Mouse (Mus musculus): ENCODE measurements around the gene Olfr799. TPM values are rescaled to one million over a fixed set of nuclear protein-coding genes. Genes with fewer than 3 reads are reported as not detected.

Gene Olfr799
- not detected for total RNA-seq (2021)
- long read RNA-seq, experiment 1, result 0 reads
- long read RNA-seq, experiment 2, result 0 reads

DNA sequence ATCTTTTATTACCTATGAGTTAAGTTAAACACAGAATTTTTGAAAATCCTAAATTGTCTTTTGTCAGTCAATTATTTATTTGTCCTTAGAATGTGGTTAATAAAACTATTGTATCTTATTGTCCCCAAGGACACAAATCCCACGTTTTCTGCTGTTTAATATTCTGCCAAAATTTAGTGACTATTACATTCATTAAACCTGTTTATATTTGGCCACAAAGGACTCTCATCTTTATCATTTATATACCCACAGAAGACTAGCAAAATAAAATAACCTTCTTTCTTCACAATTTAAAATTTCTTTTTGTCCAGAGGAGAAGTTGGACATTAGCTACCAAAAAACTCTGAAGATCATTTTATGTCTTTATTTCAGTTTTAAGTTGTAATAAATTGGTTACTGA, at the start of gene Olfr799:
Gene Olfr799 (plus strand): TSS at position 301 of the 400 bp plus-strand sequence.
- no peak for TF ChIP-seq CTCF (IDR thresholded peaks at IDR 0.05)
- Histone ChIP-seq H3K4me3 (no peak within 1 kb of the TSS), H3K27ac (no peak within 1 kb of the TSS)
- intact Hi-C loops (cut with DNase I), result no loop called here
- DNase-seq, result no peak

- TF ChIP-seq CTCF (IDR thresholded peaks at IDR 0.05), result no peak
- H3K27ac ChIP-seq, result no peak within 1 kb of the TSS
- DNase-seq, result no peak
- H3K4me3 ChIP-seq, result no peak within 1 kb of the TSS
- intact Hi-C loops (cut with DNase I), result no loop called here
These were observed 24.8 kb upstream of the Olfr799 start, which contains the start of gene Olfr796 for GRCm38 (mm10) chr10:129612470-129612869. TSS of gene Olfr796 (minus strand) at chr10:129612570.

GRCm38 (mm10) chr10:129621724-129622123, 15.6 kb upstream of the Olfr799 start:
- no peak for TF ChIP-seq CTCF (IDR thresholded peaks at IDR 0.05)
- intact Hi-C loops (cut with DNase I), result no loop called here
- Histone ChIP-seq H3K4me3 (no peak overlapping the region), H3K27ac (no peak overlapping the region)
- DNase-seq, result no peak

- no peak for DNase-seq
- H3K4me3 ChIP-seq, result no peak overlapping the region
- intact Hi-C loops (cut with DNase I), result no loop called here
- no peak overlapping the region for H3K27ac ChIP-seq
- TF ChIP-seq CTCF (IDR thresholded peaks at IDR 0.05), result no peak
These were observed 14.0 kb upstream of the Olfr799 start for GRCm38 (mm10) chr10:129623251-129623650.

- no peak within 1 kb of the TSS for H3K4me3 ChIP-seq
- no peak within 1 kb of the TSS for H3K27ac ChIP-seq
- TF ChIP-seq CTCF (IDR thresholded peaks at IDR 0.05), result no peak
- DNase-seq, result no peak
- intact Hi-C loops (cut with DNase I), result no loop called here
These were observed 9.4 kb upstream of the Olfr799 start, which contains the start of gene Olfr798 for GRCm38 (mm10) chr10:129627834-129628233. TSS of gene Olfr798 (minus strand) at chr10:129627934.

DNA sequence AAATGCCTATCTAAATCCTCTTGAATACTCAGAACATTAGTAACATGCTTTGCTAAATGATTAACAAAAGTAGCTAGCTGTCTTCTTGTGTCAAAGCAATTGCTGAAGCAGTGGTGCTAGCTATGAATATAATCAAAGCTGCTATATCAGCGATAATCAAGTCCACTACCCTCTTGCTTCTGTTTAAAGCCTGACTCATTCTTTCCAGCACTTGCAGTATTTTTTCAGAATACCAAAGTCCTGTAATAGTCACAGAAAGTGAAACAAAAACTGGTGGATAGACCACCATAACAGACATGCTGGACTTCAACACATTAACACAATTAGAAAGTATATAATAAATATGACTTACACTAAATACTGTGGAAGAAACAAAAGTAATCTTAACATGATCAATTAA, 14.5 kb downstream of the Olfr799 start:
- no peak for DNase-seq
- Histone ChIP-seq H3K4me3 (no peak overlapping the region), H3K27ac (no peak overlapping the region)
- no peak for TF ChIP-seq CTCF (IDR thresholded peaks at IDR 0.05)
- intact Hi-C loops (cut with DNase I), result no loop called here

GRCm38 (mm10) chr10:129657394-129657793, 20.1 kb downstream of the Olfr799 start, which contains the start of gene Olfr800:
TSS of gene Olfr800 (plus strand) at chr10:129657694.
- intact Hi-C loops (cut with DNase I), result no loop called here
- DNase-seq, result no peak
- TF ChIP-seq CTCF (IDR thresholded peaks at IDR 0.05), result no peak
- Histone ChIP-seq H3K4me3 (no peak within 1 kb of the TSS), H3K27ac (no peak within 1 kb of the TSS)

DNA sequence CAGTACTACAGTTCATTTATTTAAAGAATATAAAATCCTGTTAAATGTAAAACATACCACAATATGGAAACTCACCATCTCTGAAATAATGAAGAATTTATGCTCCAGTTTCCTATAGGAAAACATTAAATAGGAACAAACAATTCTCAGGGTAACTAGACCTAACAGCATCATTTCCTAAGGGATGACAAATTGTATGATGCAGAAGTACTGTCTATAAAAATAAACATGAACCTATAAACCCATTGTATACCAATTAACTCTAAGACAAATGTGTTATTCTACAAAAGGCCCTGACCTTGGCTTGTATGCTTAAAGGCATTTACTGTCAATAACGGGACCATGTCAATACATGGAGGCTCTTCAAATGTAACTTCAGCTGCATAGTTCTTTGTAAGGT, 36.5 kb downstream of the Olfr799 start, which contains the start of gene Olfr801:
Gene Olfr801 (minus strand): TSS at position 101 of the 400 bp plus-strand sequence.
- TF ChIP-seq CTCF (IDR thresholded peaks at IDR 0.05), result no peak

DNA sequence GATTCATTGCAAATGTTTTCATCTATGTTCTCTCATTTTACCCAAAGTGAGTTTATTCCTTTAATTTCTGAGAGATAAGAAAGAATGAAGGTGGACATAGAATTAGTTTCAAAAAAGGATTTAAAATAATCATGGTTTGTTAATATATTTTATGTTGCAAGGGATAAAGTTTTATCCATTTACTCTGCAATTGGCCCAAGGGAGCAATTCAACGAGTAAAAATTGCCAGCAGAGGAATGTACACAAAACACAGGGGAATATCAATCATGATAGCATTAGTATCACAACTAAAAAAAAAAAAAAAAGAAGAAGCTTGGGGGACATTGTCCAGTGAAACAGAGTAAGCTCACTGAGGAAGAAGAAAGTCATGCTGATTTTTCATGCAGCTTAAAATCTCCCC, 50.8 kb downstream of the Olfr799 start, which contains the start of gene Olfr802:
Gene Olfr802 (minus strand): TSS at position 101 of the 400 bp plus-strand sequence.
- DNase-seq, result no peak
- TF ChIP-seq CTCF (IDR thresholded peaks at IDR 0.05), result no peak
- no peak within 1 kb of the TSS for H3K4me3 ChIP-seq
- H3K27ac ChIP-seq, result no peak within 1 kb of the TSS
- intact Hi-C loops (cut with DNase I), result no loop called here

More for the DNA sequence above, 36.5 kb downstream of the Olfr799 start, which contains the start of gene Olfr801:
- intact Hi-C loops (cut with DNase I), result no loop called here
- no peak for DNase-seq
- Histone ChIP-seq H3K4me3 (no peak within 1 kb of the TSS), H3K27ac (no peak within 1 kb of the TSS)

DNA sequence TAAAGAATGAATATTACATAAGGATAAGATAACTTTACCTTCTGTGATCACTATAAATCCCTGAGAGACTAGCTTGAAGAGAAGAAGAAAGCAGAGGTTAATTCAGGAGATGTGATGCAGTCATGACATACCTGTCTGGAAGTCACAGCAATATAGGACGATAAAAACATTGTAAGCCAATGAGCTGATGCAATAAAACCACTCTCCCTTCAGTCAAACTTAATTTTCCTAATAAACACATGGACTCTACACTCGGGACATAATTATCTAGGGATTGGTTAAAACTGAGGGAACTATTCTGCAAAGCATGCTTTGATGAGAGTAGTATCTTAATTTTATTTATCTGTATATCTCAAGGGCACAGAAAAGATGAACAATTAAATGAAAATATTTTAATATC, 56.9 kb downstream of the Olfr799 start, which contains the start of gene Olfr803:
Gene Olfr803 (minus strand): TSS at position 101 of the 400 bp plus-strand sequence.
- intact Hi-C loops (cut with DNase I), result no loop called here
- H3K27ac ChIP-seq, result no peak within 1 kb of the TSS
- no peak for TF ChIP-seq CTCF (IDR thresholded peaks at IDR 0.05)
- H3K4me3 ChIP-seq, result no peak within 1 kb of the TSS
- DNase-seq, result no peak

Other genes starting within 250 kb of the Olfr799 start
- not detected for gene Olfr785, start 232.1 kb upstream of the Olfr799 start, total RNA-seq (2021)
- gene Olfr786, start 210.2 kb upstream of the Olfr799 start, total RNA-seq (2021), result not detected
- not detected for gene Olfr787, start 175.6 kb upstream of the Olfr799 start, total RNA-seq (2021)
- not detected for gene Olfr788, start 166.5 kb upstream of the Olfr799 start, total RNA-seq (2021)
- not detected for gene Olfr789, start 152.7 kb upstream of the Olfr799 start, total RNA-seq (2021)
- gene Olfr790, start 139.0 kb upstream of the Olfr799 start, total RNA-seq (2021), result not detected
- gene Olfr791, start 115.7 kb upstream of the Olfr799 start, total RNA-seq (2021), result not detected
- gene Olfr792, start 98.3 kb upstream of the Olfr799 start, total RNA-seq (2021), result not detected
- not detected for gene Olfr794, start 69.8 kb upstream of the Olfr799 start, total RNA-seq (2021)
- gene Olfr796, start 24.9 kb upstream of the Olfr799 start, total RNA-seq (2021), result not detected
- gene Olfr798, start 9.6 kb upstream of the Olfr799 start, total RNA-seq (2021), result not detected
- gene Olfr800, start 20.2 kb downstream of the Olfr799 start, total RNA-seq (2021), result not detected
- gene Olfr801, start 36.4 kb downstream of the Olfr799 start, total RNA-seq (2021), result not detected
- not detected for gene Olfr802, start 50.7 kb downstream of the Olfr799 start, total RNA-seq (2021)
- not detected for gene Olfr803, start 56.8 kb downstream of the Olfr799 start, total RNA-seq (2021)
- gene Olfr804, start 65.7 kb downstream of the Olfr799 start, total RNA-seq (2021), result not detected
- not detected for gene Olfr805, start 91.9 kb downstream of the Olfr799 start, total RNA-seq (2021)
- gene Olfr806, start 104.4 kb downstream of the Olfr799 start, total RNA-seq (2021), result not detected
- gene Olfr807, start 120.3 kb downstream of the Olfr799 start, total RNA-seq (2021), result not detected
- not detected for gene Olfr808, start 128.0 kb downstream of the Olfr799 start, total RNA-seq (2021)
- gene Olfr809, start 137.2 kb downstream of the Olfr799 start, total RNA-seq (2021), result not detected
- not detected for gene Olfr810, start 157.4 kb downstream of the Olfr799 start, total RNA-seq (2021)
- not detected for gene Olfr811, start 166.9 kb downstream of the Olfr799 start, total RNA-seq (2021)
- not detected for gene Olfr812, start 208.6 kb downstream of the Olfr799 start, total RNA-seq (2021)
- not detected for gene Olfr813, start 217.9 kb downstream of the Olfr799 start, total RNA-seq (2021)
- gene Olfr814, start 242.4 kb downstream of the Olfr799 start, total RNA-seq (2021), result not detected

All from gastrocnemius, adult 2 months (tissue).